Mouse (Mus musculus): Measurements from ENCODE around the gene Tspan18. TPM values are rescaled to one million over a fixed set of nuclear protein-coding genes. Genes with fewer than 3 reads are reported as not detected.

Tspan18 gene
- polyA plus RNA-seq, 1 experiment from 2014 or later, result 30.2 TPM

GRCm38 (mm10) chr2:93212386-93212785, 121.9 kb downstream of the Tspan18 start:
- Histone ChIP-seq H3K4me3 (ENCODE audit: low read depth, low read length) (no peak overlapping the region), H3K27ac (ENCODE audit: low read depth, low read length) (no peak overlapping the region), H3K4me1 (ENCODE audit: control insufficient read depth, insufficient read depth, low read length) (peaks cover 6% of the 10 kb centered on the region), H3K9me3 (ENCODE audit: control insufficient read depth, low read length) (no peaks in the 10 kb centered on the region), H3K9ac (replicated peaks; ENCODE audit: low read depth, low read length) (no peak overlapping the region), H3K4me2 (ENCODE audit: low read depth, low read length) (no peak overlapping the region), H3K36me3 (ENCODE audit: control insufficient read depth, insufficient read depth, low read length) (no peaks in the 10 kb centered on the region), H3K27me3 (ENCODE audit: control insufficient read depth, insufficient read depth, low read length) (no peaks in the 10 kb centered on the region)
- 82% methylated on average over 2 of the region's 2 CpGs for WGBS
- ATAC-seq (ENCODE audit: low read depth), result no peak

- Histone ChIP-seq H3K27me3 (ENCODE audit: control insufficient read depth, insufficient read depth, low read length) (no peaks in the 10 kb centered on the region), H3K36me3 (ENCODE audit: control insufficient read depth, insufficient read depth, low read length) (peaks cover 9% of the 10 kb centered on the region; the same call in 1 of the 2 replicates), H3K27ac (ENCODE audit: low read depth, low read length) (no peak overlapping the region), H3K9me3 (ENCODE audit: control insufficient read depth, low read length) (no peaks in the 10 kb centered on the region), H3K4me2 (ENCODE audit: low read depth, low read length) (no peak overlapping the region), H3K9ac (replicated peaks; ENCODE audit: low read depth, low read length) (no peak overlapping the region), H3K4me3 (ENCODE audit: low read depth, low read length) (no peak overlapping the region), H3K4me1 (ENCODE audit: control insufficient read depth, insufficient read depth, low read length) (0 out of 2 replicates have a peak, but pooled peaks cover 4% of the 10 kb centered on the region)
- ATAC-seq (ENCODE audit: low read depth), result no peak
- WGBS, result 71% methylated on average over 1 of the region's 1 CpGs
Measured at GRCm38 (mm10) chr2:93206126-93206525, 128.2 kb downstream of the Tspan18 start.

GRCm38 (mm10) chr2:93204571-93204970, 129.7 kb downstream of the Tspan18 start:
- H3K9ac ChIP-seq (replicated peaks; ENCODE audit: low read depth, low read length), result no peak overlapping the region
- ATAC-seq (ENCODE audit: low read depth), result no peak
- no peak overlapping the region for H3K4me2 ChIP-seq (ENCODE audit: low read depth, low read length)
- no peak overlapping the region for H3K4me3 ChIP-seq (ENCODE audit: low read depth, low read length)
- 89% methylated on average over 6 of the region's 6 CpGs for WGBS
- H3K27ac ChIP-seq (ENCODE audit: low read depth, low read length), result no peak overlapping the region
- H3K36me3 ChIP-seq (ENCODE audit: control insufficient read depth, insufficient read depth, low read length), result peaks cover 13% of the 10 kb centered on the region
- no peaks in the 10 kb centered on the region for H3K9me3 ChIP-seq (ENCODE audit: control insufficient read depth, low read length)
- H3K4me1 ChIP-seq (ENCODE audit: control insufficient read depth, insufficient read depth, low read length), result 0 out of 2 replicates have a peak, but pooled peaks cover 4% of the 10 kb centered on the region
- H3K27me3 ChIP-seq (ENCODE audit: control insufficient read depth, insufficient read depth, low read length), result no peaks in the 10 kb centered on the region

- 15% methylated on average over 10 of the region's 10 CpGs for WGBS
- H3K9ac ChIP-seq (replicated peaks; ENCODE audit: low read depth, low read length), result no peak overlapping the region
- H3K4me2 ChIP-seq (ENCODE audit: low read depth, low read length), result no peak overlapping the region
- ATAC-seq (ENCODE audit: low read depth), result peak; percentile 41; the same call in 1 of the 2 replicates
- peaks cover 13% of the 10 kb centered on the region for H3K36me3 ChIP-seq (ENCODE audit: control insufficient read depth, insufficient read depth, low read length)
- 0 out of 2 replicates have a peak, but pooled peaks cover 4% of the 10 kb centered on the region for H3K4me1 ChIP-seq (ENCODE audit: control insufficient read depth, insufficient read depth, low read length)
- no peak overlapping the region for H3K27ac ChIP-seq (ENCODE audit: low read depth, low read length)
- H3K27me3 ChIP-seq (ENCODE audit: control insufficient read depth, insufficient read depth, low read length), result no peaks in the 10 kb centered on the region
- H3K9me3 ChIP-seq (ENCODE audit: control insufficient read depth, low read length), result no peaks in the 10 kb centered on the region
- H3K4me3 ChIP-seq (ENCODE audit: low read depth, low read length), result no peak overlapping the region
Measured at GRCm38 (mm10) chr2:93203682-93204081, 130.6 kb downstream of the Tspan18 start.

GRCm38 (mm10) chr2:93202782-93203181, 131.5 kb downstream of the Tspan18 start:
- ATAC-seq (ENCODE audit: low read depth), result no peak
- H3K27ac ChIP-seq (ENCODE audit: low read depth, low read length), result no peak overlapping the region
- WGBS, result 11% methylated on average over 1 of the region's 1 CpGs

GRCm38 (mm10) chr2:93201997-93202396, 132.3 kb downstream of the Tspan18 start:
- Histone ChIP-seq H3K27ac (ENCODE audit: low read depth, low read length) (no peak overlapping the region), H3K4me3 (ENCODE audit: low read depth, low read length) (no peak overlapping the region), H3K9ac (replicated peaks; ENCODE audit: low read depth, low read length) (no peak overlapping the region), H3K9me3 (ENCODE audit: control insufficient read depth, low read length) (no peaks in the 10 kb centered on the region), H3K4me2 (ENCODE audit: low read depth, low read length) (no peak overlapping the region), H3K4me1 (ENCODE audit: control insufficient read depth, insufficient read depth, low read length) (0 out of 2 replicates have a peak, but pooled peaks cover 4% of the 10 kb centered on the region), H3K36me3 (ENCODE audit: control insufficient read depth, insufficient read depth, low read length) (peaks cover 17% of the 10 kb centered on the region), H3K27me3 (ENCODE audit: control insufficient read depth, insufficient read depth, low read length) (no peaks in the 10 kb centered on the region)
- ATAC-seq (ENCODE audit: low read depth), result no peak
- 93% methylated on average over 3 of the region's 3 CpGs for WGBS

More at GRCm38 (mm10) chr2:93202782-93203181, 131.5 kb downstream of the Tspan18 start:
- Histone ChIP-seq H3K4me1 (ENCODE audit: control insufficient read depth, insufficient read depth, low read length) (0 out of 2 replicates have a peak, but pooled peaks cover 4% of the 10 kb centered on the region), H3K4me2 (ENCODE audit: low read depth, low read length) (no peak overlapping the region), H3K4me3 (ENCODE audit: low read depth, low read length) (no peak overlapping the region), H3K36me3 (ENCODE audit: control insufficient read depth, insufficient read depth, low read length) (peaks cover 13% of the 10 kb centered on the region), H3K9me3 (ENCODE audit: control insufficient read depth, low read length) (no peaks in the 10 kb centered on the region), H3K9ac (replicated peaks; ENCODE audit: low read depth, low read length) (no peak overlapping the region), H3K27me3 (ENCODE audit: control insufficient read depth, insufficient read depth, low read length) (no peaks in the 10 kb centered on the region)

GRCm38 (mm10) chr2:93200681-93201340, 133.5 kb downstream of the Tspan18 start:
- Histone ChIP-seq H3K9me3 (ENCODE audit: control insufficient read depth, low read length) (no peaks in the 10 kb centered on the region), H3K4me1 (ENCODE audit: control insufficient read depth, insufficient read depth, low read length) (0 out of 2 replicates have a peak, but pooled peaks cover 7% of the 10 kb centered on the region), H3K36me3 (ENCODE audit: control insufficient read depth, insufficient read depth, low read length) (peaks cover 17% of the 10 kb centered on the region), H3K4me3 (ENCODE audit: low read depth, low read length) (no peak overlapping the region), H3K27ac (ENCODE audit: low read depth, low read length) (0 out of 2 replicates have a peak overlapping the region, but pooled peaks have one; percentile 22), H3K27me3 (ENCODE audit: control insufficient read depth, insufficient read depth, low read length) (no peaks in the 10 kb centered on the region), H3K4me2 (ENCODE audit: low read depth, low read length) (no peak overlapping the region), H3K9ac (replicated peaks; ENCODE audit: low read depth, low read length) (0 out of 2 replicates have a peak overlapping the region, but pooled peaks have one; percentile 25)
- no peak for ATAC-seq (ENCODE audit: low read depth)
- 67% methylated on average over 10 of the region's 10 CpGs for WGBS

GRCm38 (mm10) chr2:93199531-93199974, 134.8 kb downstream of the Tspan18 start:
- Histone ChIP-seq H3K27ac (ENCODE audit: low read depth, low read length) (no peak overlapping the region), H3K4me2 (ENCODE audit: low read depth, low read length) (no peak overlapping the region), H3K9me3 (ENCODE audit: control insufficient read depth, low read length) (no peaks in the 10 kb centered on the region), H3K36me3 (ENCODE audit: control insufficient read depth, insufficient read depth, low read length) (peaks cover 11% of the 10 kb centered on the region), H3K27me3 (ENCODE audit: control insufficient read depth, insufficient read depth, low read length) (no peaks in the 10 kb centered on the region), H3K9ac (replicated peaks; ENCODE audit: low read depth, low read length) (no peak overlapping the region), H3K4me3 (ENCODE audit: low read depth, low read length) (no peak overlapping the region), H3K4me1 (ENCODE audit: control insufficient read depth, insufficient read depth, low read length) (0 out of 2 replicates have a peak, but pooled peaks cover 10% of the 10 kb centered on the region)
- 38% methylated on average over 13 of the region's 13 CpGs for WGBS
- ATAC-seq (ENCODE audit: low read depth), result no peak

GRCm38 (mm10) chr2:93198846-93199245, 135.5 kb downstream of the Tspan18 start:
- Histone ChIP-seq H3K4me2 (ENCODE audit: low read depth, low read length) (no peak overlapping the region), H3K9me3 (ENCODE audit: control insufficient read depth, low read length) (no peaks in the 10 kb centered on the region), H3K27ac (ENCODE audit: low read depth, low read length) (0 out of 2 replicates have a peak overlapping the region, but pooled peaks have one; percentile 39), H3K27me3 (ENCODE audit: control insufficient read depth, insufficient read depth, low read length) (no peaks in the 10 kb centered on the region), H3K36me3 (ENCODE audit: control insufficient read depth, insufficient read depth, low read length) (peaks cover 11% of the 10 kb centered on the region), H3K4me1 (ENCODE audit: control insufficient read depth, insufficient read depth, low read length) (peaks cover 11% of the 10 kb centered on the region; the same call in 1 of the 2 replicates), H3K9ac (replicated peaks; ENCODE audit: low read depth, low read length) (no peak overlapping the region), H3K4me3 (ENCODE audit: low read depth, low read length) (no peak overlapping the region)
- 18% methylated on average over 3 of the region's 3 CpGs for WGBS
- peak; percentile 79 for ATAC-seq (ENCODE audit: low read depth)
